Mouse (Mus musculus) midbrain, postnatal 0 days (tissue): ENCODE measurements around the gene Slc4a11. TPM values are rescaled to one million over a fixed set of nuclear protein-coding genes. Genes with fewer than 3 reads are reported as not detected.

Source experiments
- ATAC-seq: fragments of 200-750 bp; cut with Nextera tagmentation; 2 replicates; pipeline ENCODE4 v1.8.0; 2017; ENCODE audit warnings: moderate number of reproducible peaks, mild to moderate bottlenecking, moderate TSS enrichment, moderate library complexity; ENCODE audit not compliant: low FRiP score
- DNase-seq: peaks from one replicate; pipeline ENCODE4 v3.0.0-alpha.2; 2015; ENCODE audit warnings: low spot score
- H3K27ac ChIP-seq: fragments of 300-500 bp; sonication (generic); 2 replicates; pipeline ENCODE4 v1.5.1; 2014; ENCODE audit warnings: low read depth, mild to moderate bottlenecking, low read length, mixed read lengths
- H3K27me3 ChIP-seq: fragments of 300-500 bp; sonication (generic); 2 replicates; pipeline ENCODE4 v1.6.1; 2014; ENCODE audit warnings: low read length, control low read depth, mixed read lengths; ENCODE audit not compliant: insufficient read depth
- H3K36me3 ChIP-seq: fragments of 300-500 bp; sonication (generic); 2 replicates; pipeline ENCODE4 v1.6.1; 2014; ENCODE audit warnings: low read length, control low read depth, mixed read lengths; ENCODE audit not compliant: insufficient read depth
- H3K4me1 ChIP-seq: fragments of 300-500 bp; sonication (generic); 2 replicates; pipeline ENCODE4 v1.6.1; 2014; ENCODE audit warnings: mild to moderate bottlenecking, control low read depth, antibody characterized with exemption, low read length, mixed read lengths; ENCODE audit not compliant: insufficient read depth
- H3K4me2 ChIP-seq: fragments of 300-500 bp; sonication (generic); 2 replicates; pipeline ENCODE4 v1.6.1; 2014; ENCODE audit warnings: low read depth, mild to moderate bottlenecking, low read length, mixed read lengths; ENCODE audit not compliant: poor library complexity, severe bottlenecking
- H3K4me3 ChIP-seq: fragments of 300-500 bp; sonication (generic); 2 replicates; pipeline ENCODE4 v1.5.1; 2014; ENCODE audit warnings: low read depth, mild to moderate bottlenecking, low read length, moderate library complexity
- H3K9ac ChIP-seq: fragments of 300-500 bp; sonication (generic); replicated peaks from 2 replicates; pipeline ENCODE4 v1.6.1; 2014; ENCODE audit warnings: mild to moderate bottlenecking, low read length, moderate library complexity, mixed read lengths; ENCODE audit not compliant: poor library complexity, severe bottlenecking
- H3K9me3 ChIP-seq: fragments of 300-500 bp; sonication (generic); 2 replicates; pipeline ENCODE4 v1.6.1; 2016; ENCODE audit warnings: low read length, control low read depth
- CTCF ChIP-seq: IDR thresholded peaks from 2 replicates; pipeline ENCODE4 v1.5.1; 2016; ENCODE audit warnings: antibody characterized with exemption, mild to moderate bottlenecking
- WGBS: fragments of 180-500 bp; shearing (Covaris S2); extraction: QIAGEN DNeasy Blood & Tissue Kit; methylation state at CpG from one replicate; pipeline ENCODE4 v1.1.7; 2014; 5-methylcytosine and 5-hydroxymethylcytosine counted together
- polyA plus RNA-seq: library from polyadenylated mRNA; unstranded; fragments of >200 nt; fragmentation: Nextera tagmentation; extraction: Ambion mirVana; gene quantifications from 2 replicates; pipeline ENCODE4 v1.2.1, GENCODE M21; 2015
- total RNA-seq: library from RNA; depleted of rRNA; stranded (reverse); fragments of >200 nt; gene quantifications from 2 replicates; pipeline ENCODE4 v1.2.3, GENCODE M21; 2014

The Slc4a11 gene
- total and polyA plus RNA-seq, 2 experiments from 2014 or later, result 0.16 to 0.42 TPM

DNA sequence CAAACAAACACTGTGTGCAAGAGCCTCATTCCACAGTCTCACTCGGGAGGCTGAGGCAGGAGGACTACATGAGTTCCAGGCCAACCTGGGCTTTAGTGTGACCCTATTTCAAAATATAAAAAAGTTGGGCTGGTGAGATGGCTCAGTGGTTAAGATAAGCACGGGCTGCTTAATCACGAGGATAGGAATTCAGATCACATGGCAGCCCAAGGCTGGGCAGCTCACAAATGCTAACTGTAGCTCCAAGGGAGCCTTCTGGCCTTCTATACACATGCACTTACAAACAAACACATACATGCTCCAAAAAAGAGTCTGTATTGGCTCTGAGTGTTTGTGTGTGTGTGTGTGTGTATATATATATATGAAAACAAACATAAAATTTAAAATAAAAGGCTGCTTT lies 3.8 kb downstream of the Slc4a11 start:
- H3K27ac ChIP-seq, result no peak overlapping the region
- ATAC-seq, result no peak

DNA sequence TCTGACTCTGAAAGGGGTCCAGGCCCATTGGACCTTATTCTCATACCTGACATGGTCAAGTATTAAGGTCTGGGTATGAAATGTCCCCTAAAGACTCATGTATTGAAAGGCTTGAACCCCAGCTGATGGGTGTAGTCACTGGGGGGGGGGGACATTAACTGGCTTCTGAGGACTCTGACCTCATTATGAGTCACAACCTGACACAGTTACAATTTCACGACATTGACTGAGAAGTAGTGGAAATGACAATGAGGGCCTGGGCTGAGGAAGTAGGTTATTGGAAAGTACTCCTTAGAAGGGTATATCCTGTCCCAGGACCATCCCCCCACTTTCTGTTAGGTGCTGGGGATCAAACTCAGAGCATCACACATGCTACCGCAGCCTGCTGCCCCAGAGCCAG lies 8.3 kb downstream of the Slc4a11 start:
- no peak overlapping the region for H3K4me3 ChIP-seq
- H3K9ac ChIP-seq, result no peak overlapping the region
- TF ChIP-seq CTCF, result no peak
- no peak overlapping the region for H3K27ac ChIP-seq
- no peak overlapping the region for H3K4me2 ChIP-seq
- ATAC-seq, result no peak
- H3K27me3 ChIP-seq, result no peaks in the 10 kb centered on the region
- H3K36me3 ChIP-seq, result peaks cover 13% of the 10 kb centered on the region
- H3K4me1 ChIP-seq, result no peaks in the 10 kb centered on the region
- H3K9me3 ChIP-seq, result no peaks in the 10 kb centered on the region
- no peak for DNase-seq
- WGBS, result 83% methylated on average over 2 of the region's 2 CpGs

More for the DNA sequence above, 3.8 kb downstream of the Slc4a11 start:
- no peak for TF ChIP-seq CTCF
- WGBS, result 43% methylated on average over 3 of the region's 3 CpGs
- DNase-seq, result no peak
- H3K9ac ChIP-seq, result no peak overlapping the region
- no peak overlapping the region for H3K4me2 ChIP-seq
- H3K9me3 ChIP-seq, result no peaks in the 10 kb centered on the region
- peaks cover 4% of the 10 kb centered on the region; the same call in 1 of the 2 replicates for H3K4me1 ChIP-seq
- H3K27me3 ChIP-seq, result peaks cover 30% of the 10 kb centered on the region
- no peak overlapping the region for H3K4me3 ChIP-seq
- no peaks in the 10 kb centered on the region for H3K36me3 ChIP-seq

DNA sequence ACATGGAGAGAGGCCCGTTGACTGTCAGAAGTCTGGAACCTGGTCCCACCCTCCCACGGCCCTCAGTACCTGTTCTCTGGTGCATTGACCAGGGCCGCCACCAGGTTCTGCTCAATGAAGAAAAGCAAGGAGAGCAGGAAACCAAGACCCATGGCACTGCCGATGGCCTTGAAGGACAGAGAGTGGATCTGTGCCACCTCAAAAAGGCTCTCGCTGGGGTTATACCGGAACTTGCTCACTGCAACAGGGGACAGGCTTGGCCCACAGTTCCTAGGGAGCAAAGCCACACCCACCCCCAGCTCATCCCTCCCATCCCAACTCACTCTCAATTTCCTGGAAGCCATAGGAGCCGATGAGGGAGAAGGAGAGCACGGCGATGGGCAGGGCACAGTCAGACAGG lies 11.9 kb downstream of the Slc4a11 start:
- Histone ChIP-seq H3K4me3 (no peak overlapping the region), H3K9me3 (no peaks in the 10 kb centered on the region), H3K9ac (no peak overlapping the region), H3K27me3 (no peaks in the 10 kb centered on the region), H3K27ac (no peak overlapping the region), H3K4me1 (no peaks in the 10 kb centered on the region), H3K36me3 (peaks cover 34% of the 10 kb centered on the region), H3K4me2 (no peak overlapping the region)
- ATAC-seq (no peak), DNase-seq (no peak)
- no peak for TF ChIP-seq CTCF
- 88% methylated on average over 9 of the region's 9 CpGs for WGBS

DNA sequence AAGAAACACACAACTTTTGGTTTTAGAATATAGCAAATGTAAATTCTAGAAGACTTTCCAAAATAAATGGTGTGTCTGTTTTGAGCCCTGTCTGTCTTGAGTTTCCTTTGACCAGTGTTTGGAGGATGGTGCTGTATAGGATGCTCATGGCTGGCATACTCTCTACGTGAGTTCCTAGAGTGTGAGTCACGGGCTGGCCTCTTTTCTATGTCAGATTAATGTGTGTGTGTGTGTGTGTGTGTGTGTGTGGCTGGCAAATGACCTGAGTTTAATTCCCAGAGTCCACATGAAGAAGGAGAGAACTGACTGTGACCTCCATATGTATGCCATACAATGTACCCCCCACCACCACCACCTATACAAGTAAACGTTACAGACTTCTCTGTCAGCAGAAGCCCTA lies 15.8 kb downstream of the Slc4a11 start:
- no peaks in the 10 kb centered on the region for H3K27me3 ChIP-seq
- H3K4me1 ChIP-seq, result no peaks in the 10 kb centered on the region
- 88% methylated on average over 3 of the region's 3 CpGs for WGBS
- ATAC-seq, result no peak
- no peak overlapping the region for H3K27ac ChIP-seq
- DNase-seq, result no peak
- TF ChIP-seq CTCF, result no peak
- no peak overlapping the region for H3K9ac ChIP-seq
- H3K36me3 ChIP-seq, result peaks cover 66% of the 10 kb centered on the region
- H3K4me3 ChIP-seq, result no peak overlapping the region
- H3K4me2 ChIP-seq, result no peak overlapping the region
- no peaks in the 10 kb centered on the region for H3K9me3 ChIP-seq

DNA sequence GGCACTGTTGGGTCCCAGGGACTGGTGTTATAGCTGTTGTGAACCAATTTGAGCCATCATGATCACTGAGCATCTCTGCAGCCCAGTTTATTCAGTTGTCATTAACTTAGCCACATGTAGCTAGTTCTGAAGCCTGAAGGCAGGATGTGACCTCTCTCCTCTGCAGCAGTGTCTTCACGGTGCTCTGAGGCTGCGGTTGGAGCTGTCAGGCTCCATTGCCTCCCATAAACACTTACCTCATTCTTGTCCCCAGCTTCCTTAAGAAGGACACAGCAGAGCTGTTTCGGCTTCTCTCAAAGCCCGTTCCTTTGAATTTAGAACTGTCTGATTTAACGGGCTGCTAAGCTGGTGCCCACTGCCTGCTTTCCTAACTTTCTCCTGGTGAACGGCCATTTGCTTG lies 17.4 kb downstream of the Slc4a11 start:
- Histone ChIP-seq H3K36me3 (peaks cover 79% of the 10 kb centered on the region), H3K9me3 (no peaks in the 10 kb centered on the region), H3K4me1 (no peaks in the 10 kb centered on the region), H3K27me3 (no peaks in the 10 kb centered on the region), H3K4me2 (no peak overlapping the region), H3K4me3 (no peak overlapping the region), H3K9ac (no peak overlapping the region), H3K27ac (no peak overlapping the region)
- no peak for TF ChIP-seq CTCF
- 92% methylated on average over 6 of the region's 6 CpGs for WGBS
- DNase-seq, result no peak
- no peak for ATAC-seq

DNA sequence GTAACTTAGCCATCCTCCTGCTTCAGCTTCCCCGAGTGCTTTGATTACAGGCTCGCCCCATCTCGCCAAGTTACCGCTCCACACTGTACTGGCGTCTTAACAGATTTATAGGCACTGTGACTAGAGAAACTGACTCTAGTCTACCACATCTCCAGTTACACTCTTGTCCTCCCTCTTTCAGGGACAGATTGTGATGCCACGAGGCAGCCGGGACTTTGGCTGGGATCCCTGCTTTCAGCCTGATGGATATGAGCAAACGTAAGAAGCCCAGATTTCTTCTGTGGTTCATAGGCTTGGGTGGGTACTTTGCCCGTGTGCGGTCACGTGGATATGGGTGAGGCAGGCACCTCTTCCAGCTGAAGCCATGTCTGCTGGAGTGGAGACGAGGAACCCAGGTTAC lies 18.2 kb downstream of the Slc4a11 start:
- 94% methylated on average over 12 of the region's 12 CpGs for WGBS
- H3K27me3 ChIP-seq, result no peaks in the 10 kb centered on the region
- no peak for TF ChIP-seq CTCF
- no peak for ATAC-seq
- H3K9me3 ChIP-seq, result no peaks in the 10 kb centered on the region
- no peak overlapping the region for H3K9ac ChIP-seq
- no peak overlapping the region for H3K27ac ChIP-seq
- peaks cover 76% of the 10 kb centered on the region for H3K36me3 ChIP-seq
- no peak overlapping the region for H3K4me2 ChIP-seq
- H3K4me3 ChIP-seq, result no peak overlapping the region
- H3K4me1 ChIP-seq, result no peaks in the 10 kb centered on the region
- DNase-seq, result no peak

DNA sequence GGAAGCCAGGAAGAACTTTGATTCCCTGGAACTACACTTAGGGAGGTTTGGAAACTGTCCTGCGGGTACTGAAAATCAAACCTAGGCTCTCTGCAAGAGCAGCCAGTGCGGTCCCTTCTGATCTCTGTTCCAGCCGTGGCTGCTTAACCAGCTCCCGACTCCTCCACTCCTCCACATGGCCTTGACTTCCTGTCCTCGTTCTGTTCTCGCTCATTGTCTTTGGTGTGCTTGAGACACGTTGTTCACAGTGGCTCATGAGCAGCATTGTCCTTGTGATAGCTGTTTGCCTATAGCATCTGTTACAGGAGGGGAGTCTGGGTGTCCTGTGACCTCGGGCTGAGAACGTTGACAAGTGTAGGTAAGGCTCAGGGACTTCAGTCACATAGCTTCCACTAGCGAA lies 20.1 kb downstream of the Slc4a11 start:
- H3K27ac ChIP-seq, result no peak overlapping the region
- H3K4me3 ChIP-seq, result no peak overlapping the region
- ATAC-seq (no peak), DNase-seq (no peak)
- peaks cover 78% of the 10 kb centered on the region for H3K36me3 ChIP-seq
- no peak overlapping the region for H3K9ac ChIP-seq
- no peaks in the 10 kb centered on the region for H3K9me3 ChIP-seq
- WGBS, result 93% methylated on average over 10 of the region's 10 CpGs
- no peaks in the 10 kb centered on the region for H3K4me1 ChIP-seq
- no peak for TF ChIP-seq CTCF
- H3K27me3 ChIP-seq, result no peaks in the 10 kb centered on the region
- no peak overlapping the region for H3K4me2 ChIP-seq
